Mouse (Mus musculus) brain, adult 10 weeks (tissue): ENCODE measurements around the gene Slc10a2. TPM values are rescaled to one million over a fixed set of nuclear protein-coding genes. Genes with fewer than 3 reads are reported as not detected.

ENCODE experiments used
- polyA plus RNA-seq: library from polyadenylated mRNA; stranded (reverse); fragments of 350-450 nt; fragmentation: Illumina TruSeq; extraction: RNeasy Lipid Tissue Mini Kit (QIAGEN cat#74804); gene quantifications from one replicate; pipeline ENCODE4 v1.2.3, GENCODE M21; 2015; ENCODE audit warnings: low read depth, low replicate concordance

The Slc10a2 gene
- not detected for polyA plus RNA-seq

DNA sequence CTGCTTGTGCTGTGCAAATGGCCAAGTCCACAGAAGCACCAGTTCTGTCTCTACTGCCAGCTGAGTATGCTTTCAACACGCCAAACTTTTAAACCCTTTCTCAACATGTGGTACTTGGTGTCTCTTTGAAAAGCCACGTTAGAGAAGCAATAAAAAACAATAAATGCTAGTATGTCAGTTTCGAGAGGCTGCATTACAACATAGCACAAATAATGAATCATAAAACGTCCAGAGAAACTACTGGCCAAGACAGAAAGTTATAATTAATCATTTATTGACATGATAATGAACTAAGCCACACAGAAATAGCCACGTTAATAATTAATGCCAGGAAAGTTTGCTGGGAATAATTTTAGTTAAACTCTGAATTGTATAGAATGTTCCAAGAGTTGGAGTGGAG is at the start of gene Slc10a2:
Slc10a2 (minus strand) TSS at position 166 of the 400 bp plus-strand sequence.

